9 mouse cellular contexts compared by ENCODE assay signal in the genomic region with DNA sequence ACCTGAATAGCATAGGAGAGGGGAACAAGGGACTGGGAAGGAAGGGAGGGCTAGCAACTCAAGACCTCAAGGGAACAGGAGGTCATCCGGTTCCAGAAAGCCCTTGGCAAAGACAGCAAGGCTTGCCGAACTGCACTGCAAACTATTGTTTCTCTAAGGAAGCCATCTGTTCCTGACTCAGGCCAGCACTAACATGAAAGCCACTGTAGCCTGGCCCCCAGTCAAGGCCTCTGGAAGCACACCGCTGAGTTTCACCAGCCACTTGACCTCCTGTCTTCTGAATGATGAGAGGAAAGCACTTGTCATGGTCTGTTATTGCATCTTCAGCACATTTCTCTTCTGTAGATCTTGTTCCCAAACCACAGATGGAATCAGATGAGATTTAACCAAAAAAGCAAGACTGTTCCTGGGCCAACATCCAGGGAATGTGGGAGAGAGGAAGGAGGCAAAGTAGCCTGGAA. TPM values are rescaled to one million over a fixed set of nuclear protein-coding genes. Genes with fewer than 3 reads are reported as not detected.
DNase-seq lines count a peak whose midpoint lies in the region; ATAC-seq and TF ChIP-seq lines count a peak whose summit lies in the region.
"Had no signal": no experiment of that assay in that cellular context is flagged by ENCODE, and none has a peak within 500 bp of the region (broad histone marks: within the 10 kb centered on the region; RNA-seq: fewer than 3 reads in every experiment).

No protein-coding gene starts in this region.

- no peak overlapping the region for H3K4me2 ChIP-seq in hindbrain, embryonic 12.5 days (replicated peaks)
- H3K4me2 ChIP-seq: hindbrain, embryonic 15.5 days had no signal

- peaks cover 13% of the 10 kb centered on the region for H3K4me1 ChIP-seq in brown adipose tissue, adult 24 weeks (ENCODE audit: control insufficient read depth, insufficient read depth, insufficient read length, low read length)
- H3K4me1 ChIP-seq in hindbrain, embryonic 12.5 days = no peaks in the 10 kb centered on the region
- H3K4me1 ChIP-seq: hindbrain, embryonic 15.5 days had no signal

- 57% methylated on average over 3 of the region's 3 CpGs for WGBS in hindbrain, embryonic 12.5 days

- no peaks in the 10 kb centered on the region for H3K27me3 ChIP-seq in hindbrain, embryonic 12.5 days
- H3K27me3 ChIP-seq: hindbrain, embryonic 15.5 days had no signal

- no peaks in the 10 kb centered on the region for H3K9me3 ChIP-seq in hindbrain, embryonic 12.5 days (replicated peaks)
- H3K9me3 ChIP-seq: hindbrain, embryonic 15.5 days had no signal

- H3K27ac ChIP-seq in left cerebral cortex, adult 2 months = peak overlapping the region; percentile 59
- H3K27ac ChIP-seq in brown adipose tissue, adult 24 weeks (replicated peaks; ENCODE audit: low read depth, low read length) = peak overlapping the region; percentile 45
- no peak overlapping the region for H3K27ac ChIP-seq in hindbrain, embryonic 12.5 days
- H3K27ac ChIP-seq: hindbrain, embryonic 15.5 days had no signal

- no peak overlapping the region for H3K4me3 ChIP-seq in left cerebral cortex, adult 2 months
- no peak overlapping the region for H3K4me3 ChIP-seq in brown adipose tissue, adult 24 weeks (ENCODE audit: insufficient read depth, low read depth, low read length)
- H3K4me3 ChIP-seq in hindbrain, embryonic 12.5 days = no peak overlapping the region
- H3K4me3 ChIP-seq: hindbrain, embryonic 15.5 days had no signal

- TF ChIP-seq CTCF in left cerebral cortex, adult 2 months (IDR thresholded peaks at IDR 0.05) = no peak

- no peak overlapping the region for H3K9ac ChIP-seq in hindbrain, embryonic 12.5 days
- H3K9ac ChIP-seq: hindbrain, embryonic 15.5 days had no signal

- DNase-seq in left cerebral cortex, adult 2 months (ENCODE audit: extremely low spot score in 1 of 2, low spot score in 2 of 2) = no peak
- DNase-seq in left cerebral cortex, adult 11 months (ENCODE audit: low spot score) = no peak
- DNase-seq in heart, postnatal 10 days = peak; percentile 70 to 75
- DNase-seq in lung, postnatal 36 days = peak; percentile 67
- DNase-seq in cerebellum, postnatal 36 days = no peak

- no peaks in the 10 kb centered on the region for H3K36me3 ChIP-seq in hindbrain, embryonic 12.5 days
- H3K36me3 ChIP-seq: hindbrain, embryonic 15.5 days had no signal

- ATAC-seq in cerebellum, adult (ENCODE audit: insufficient number of reproducible peaks, low FRiP score, low TSS enrichment) = no peak
- no peak for ATAC-seq in hindbrain, embryonic 12.5 days (ENCODE audit: low FRiP score)

- intact Hi-C loops in left cerebral cortex, adult 2 months (cut with DNase I) = no loop called here
- intact Hi-C loops in heart, postnatal 10 days (cut with DNase I) = no loop called here

RNA-seq across cellular contexts. Expression of a gene that starts 45.4 kb away (rescaled TPM):
- total RNA-seq in left cerebral cortex, adult 2 months (2021) = 10 to 100 TPM; 11.7 to 12.0 TPM
- 11.0 and 18.8 TPM in 2 replicates for polyA plus RNA-seq in brown adipose tissue, adult 24 weeks (2012; ENCODE audit: insufficient read depth, insufficient read length, missing spikeins)
- 10 to 100 TPM in 1 of 2 experiments, 1 to 10 TPM in 1; 9.4 to 14.2 TPM for total RNA-seq in heart, postnatal 10 days (2021)
- polyA plus RNA-seq in hindbrain, embryonic 12.5 days (2016; fragmentation: Nextera tagmentation; extraction: Ambion mirVana) = 70.5 and 72.4 TPM in 2 replicates

RNA-seq across cellular contexts. Expression of a gene that starts 53.8 kb away (rescaled TPM):
- total RNA-seq in left cerebral cortex, adult 2 months (2021) = 10 to 100 TPM; 29.0 to 30.0 TPM
- polyA plus RNA-seq in brown adipose tissue, adult 24 weeks (2012; ENCODE audit: insufficient read depth, insufficient read length, missing spikeins) = 14.9 and 18.0 TPM in 2 replicates
- 10 to 100 TPM; 21.5 to 22.2 TPM for total RNA-seq in heart, postnatal 10 days (2021)
- polyA plus RNA-seq in hindbrain, embryonic 12.5 days (2016; fragmentation: Nextera tagmentation; extraction: Ambion mirVana) = 21.4 and 22.5 TPM in 2 replicates

Comparison
In these comparisons a context has a peak if more than half of its experiments do, and no peak if none do; other contexts are left out.
1. DNase-seq: peak in heart, postnatal 10 days (2 of 2) and lung, postnatal 36 days (single experiment); none in left cerebral cortex, adult 2 months (0 of 2), left cerebral cortex, adult 11 months (single experiment) and cerebellum, postnatal 36 days (0 of 2).